Mouse (Mus musculus) urinary bladder, postnatal 14 days (tissue): ENCODE data around the gene Olfr552.
"Not testable (repeated sequence)": the region's sequence is repeated elsewhere in the genome, so short reads cannot be mapped to it uniquely, and the experiment has no call there.

Experiments used
- DNase-seq: peaks from one replicate; pipeline ENCODE4 v3.0.0; 2021; ENCODE audit warnings: low spot score

The Olfr552 gene

DNA sequence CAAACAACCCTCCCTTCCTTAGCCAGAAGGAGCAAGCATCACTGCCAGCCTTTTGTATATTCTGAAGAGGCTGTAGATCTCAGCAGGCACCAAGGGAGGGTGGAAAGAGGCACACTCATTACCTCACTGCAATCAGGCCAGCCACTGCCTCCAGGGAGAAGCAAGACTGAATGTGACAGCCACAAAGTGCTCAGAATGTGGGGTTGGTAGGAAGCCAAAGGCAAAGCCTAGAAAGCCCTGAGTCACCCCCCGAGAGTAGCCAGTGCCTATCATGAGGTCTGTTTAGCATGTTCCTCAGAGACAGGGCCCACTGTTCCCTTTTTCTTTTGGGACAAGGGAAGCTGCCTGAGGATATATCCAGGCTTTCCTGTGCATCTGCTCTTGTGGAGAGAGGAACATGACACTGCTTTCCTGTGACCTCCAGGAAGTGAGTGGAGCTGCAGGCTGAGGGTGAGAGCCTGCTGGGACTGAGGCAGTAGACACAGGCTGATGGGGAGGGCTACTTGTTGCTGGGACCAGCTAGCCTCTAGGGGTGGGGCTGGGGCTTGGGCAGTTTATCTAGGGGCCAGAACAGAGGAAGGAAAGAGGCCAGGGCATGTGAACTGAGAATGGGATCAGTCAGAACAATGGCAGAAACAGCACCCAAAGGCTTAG is at the start of gene Olfr552:
Olfr552 (plus strand) TSS at position 393 of the 654 bp plus-strand sequence.
- no peak for DNase-seq

DNA sequence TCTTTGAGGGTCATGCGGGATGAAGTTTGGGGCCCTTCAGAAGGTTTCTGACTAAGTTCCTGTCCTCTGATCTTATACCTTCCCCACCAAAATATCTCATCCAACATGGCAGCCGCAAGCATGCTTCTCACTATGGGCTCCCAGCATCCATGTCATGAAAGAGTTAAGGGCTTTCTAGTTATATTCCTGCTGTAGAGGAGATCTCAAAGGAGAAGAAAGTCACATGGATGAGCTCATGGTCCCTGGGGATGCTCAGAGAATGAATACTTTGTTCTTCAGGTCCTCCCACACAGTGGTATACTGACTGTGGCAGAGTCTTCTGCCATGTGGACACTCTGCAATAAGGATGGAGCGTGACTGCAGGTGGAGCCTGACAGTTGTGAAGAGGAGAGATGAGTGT is 48.0 kb upstream of the Olfr552 start, which contains the start of gene Olfr549:
Olfr549 (plus strand) TSS at position 301 of the 400 bp plus-strand sequence.
- DNase-seq, result no peak

DNA sequence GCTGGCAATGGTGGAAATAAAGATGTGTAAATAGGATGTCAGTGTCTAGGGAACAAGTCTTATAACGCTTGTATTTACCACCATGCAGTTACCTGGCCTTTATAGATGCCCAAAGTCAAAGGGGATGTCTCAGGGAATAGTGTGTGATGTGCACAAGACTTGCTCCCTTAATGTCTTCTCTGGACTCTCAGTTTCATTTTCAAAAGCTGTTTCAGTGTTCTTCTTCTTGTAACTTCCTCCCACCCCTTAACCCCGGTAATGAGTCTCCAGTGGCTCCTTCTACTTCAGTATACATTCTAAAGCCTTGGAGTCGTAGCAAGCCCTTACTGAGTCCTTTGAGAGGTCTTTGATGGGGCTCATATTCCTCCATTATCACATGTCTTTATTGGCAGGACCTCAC is 44.3 kb upstream of the Olfr552 start:
- no peak for DNase-seq

DNA sequence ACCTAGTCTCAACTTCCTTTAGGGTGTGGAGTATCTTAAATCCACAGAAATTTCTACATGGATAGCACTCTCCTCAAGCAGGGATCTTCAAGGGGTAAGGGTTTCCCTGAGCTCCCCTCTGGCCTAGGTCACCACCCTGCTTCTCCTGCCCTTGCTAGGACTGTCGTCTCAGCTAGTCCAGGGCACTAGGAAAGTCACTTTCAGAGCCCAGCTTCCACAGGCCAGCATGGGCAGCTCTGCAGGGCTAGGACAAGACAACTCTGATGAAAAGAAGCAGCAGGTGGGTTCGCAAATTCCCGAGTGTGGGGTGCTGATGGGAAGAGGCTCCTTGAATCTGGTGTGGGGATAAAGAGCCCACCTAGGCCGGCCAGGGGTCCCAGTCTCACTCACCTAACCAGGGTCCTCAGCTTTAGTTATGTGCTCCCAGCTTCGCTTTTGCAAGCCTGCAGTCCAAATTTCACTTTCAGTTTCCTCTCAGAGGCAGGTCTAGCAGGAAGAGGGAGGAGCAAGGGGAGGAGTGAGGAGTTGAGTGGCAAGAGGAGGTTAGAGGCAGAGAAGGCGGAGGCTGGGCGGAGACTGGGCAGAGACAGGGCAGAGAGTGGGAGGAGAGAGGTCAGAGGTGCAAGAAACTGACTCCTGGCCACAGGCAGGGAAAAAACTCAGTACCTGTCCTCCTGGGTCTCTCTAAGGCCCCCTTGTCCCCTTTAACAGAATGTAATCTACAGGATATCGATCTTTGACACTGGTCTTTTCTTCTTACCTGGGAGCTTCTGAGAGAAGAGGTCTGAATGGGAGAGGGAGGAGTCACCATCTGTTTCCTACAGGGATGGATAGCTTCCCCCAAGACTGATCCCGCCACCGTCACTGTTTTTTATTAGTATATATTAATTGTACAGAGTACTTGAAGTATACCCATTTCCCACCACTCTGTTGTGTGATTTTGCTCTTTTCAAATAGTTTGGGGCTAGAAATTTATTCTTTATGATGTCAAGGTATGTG is 32.3 kb upstream of the Olfr552 start, which contains the start of gene Trim21:
Trim21 (minus strand) TSS at position 488 of the 999 bp plus-strand sequence.
- DNase-seq, result peak; percentile 89

DNA sequence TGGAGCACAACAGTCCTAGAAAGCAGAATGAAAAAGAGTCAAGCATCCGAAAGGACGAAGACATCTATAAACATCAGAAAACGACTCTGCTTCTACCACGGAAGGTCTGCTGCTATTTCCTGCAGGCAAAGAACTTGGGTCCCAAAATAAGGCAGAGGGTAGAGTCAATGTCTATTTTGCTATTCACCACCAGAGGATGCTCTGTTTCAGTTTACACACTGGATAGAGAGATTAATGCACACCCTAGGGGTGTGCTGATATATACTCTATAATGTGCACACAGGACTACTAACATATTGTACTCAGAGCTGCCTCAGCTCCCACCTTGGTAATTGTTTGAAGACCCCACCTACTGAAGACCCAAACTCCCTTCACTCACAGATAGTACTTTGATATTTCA is 31.4 kb upstream of the Olfr552 start:
- no peak for DNase-seq

DNA sequence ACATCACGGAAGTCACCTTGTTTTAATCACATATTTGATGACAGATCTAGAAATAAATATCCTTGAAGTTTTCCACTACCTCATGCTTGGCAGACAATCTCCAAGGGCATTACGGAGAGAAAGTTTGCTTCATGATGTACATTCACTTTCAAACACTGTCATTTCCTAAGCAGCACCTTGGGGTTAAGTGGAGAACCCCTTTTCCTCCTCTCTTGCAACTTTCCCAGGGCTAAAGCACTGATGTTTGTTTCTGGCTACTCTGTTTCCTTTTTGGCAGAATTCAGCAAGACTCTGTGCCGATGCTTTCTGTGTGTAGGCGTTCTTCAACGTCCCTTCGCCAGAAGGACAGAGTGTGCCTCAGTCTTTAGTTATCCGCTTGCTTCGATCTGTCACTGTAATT is 26.4 kb upstream of the Olfr552 start, which contains the start of gene Olfr550:
Olfr550 (plus strand) TSS at position 301 of the 400 bp plus-strand sequence.
- no peak for DNase-seq

DNA sequence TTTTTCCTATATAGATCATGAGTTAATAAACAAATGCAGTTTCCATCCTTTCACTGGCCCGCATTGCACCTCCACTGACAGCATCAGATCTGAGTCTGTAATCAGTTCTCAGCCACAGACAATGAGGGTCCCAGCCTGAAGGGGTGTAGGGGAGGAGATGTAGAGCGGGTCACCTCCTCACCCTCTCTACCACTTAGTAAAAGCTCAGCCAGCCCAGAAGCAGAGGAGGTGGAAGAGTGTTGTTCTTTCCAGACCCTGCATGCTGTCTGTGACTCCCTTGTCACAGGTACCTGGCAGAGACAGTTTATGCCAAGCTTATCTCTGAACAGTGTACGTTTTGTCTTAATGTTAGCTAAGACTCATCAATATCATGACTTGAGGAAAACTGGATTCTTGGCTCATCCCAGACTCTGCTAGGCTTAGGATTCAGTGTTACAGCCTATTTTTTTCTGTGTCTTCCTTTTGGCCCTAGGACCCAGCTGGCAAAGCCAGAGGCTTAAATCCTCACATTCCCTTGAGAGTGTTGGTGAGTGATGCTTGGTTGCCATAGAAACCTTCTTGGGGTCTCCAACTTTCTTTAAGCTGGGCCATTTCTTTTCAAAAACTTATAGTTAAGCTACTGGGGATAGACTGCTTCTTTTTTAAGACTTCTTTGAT is 24.3 kb upstream of the Olfr552 start:
- DNase-seq, result no peak

DNA sequence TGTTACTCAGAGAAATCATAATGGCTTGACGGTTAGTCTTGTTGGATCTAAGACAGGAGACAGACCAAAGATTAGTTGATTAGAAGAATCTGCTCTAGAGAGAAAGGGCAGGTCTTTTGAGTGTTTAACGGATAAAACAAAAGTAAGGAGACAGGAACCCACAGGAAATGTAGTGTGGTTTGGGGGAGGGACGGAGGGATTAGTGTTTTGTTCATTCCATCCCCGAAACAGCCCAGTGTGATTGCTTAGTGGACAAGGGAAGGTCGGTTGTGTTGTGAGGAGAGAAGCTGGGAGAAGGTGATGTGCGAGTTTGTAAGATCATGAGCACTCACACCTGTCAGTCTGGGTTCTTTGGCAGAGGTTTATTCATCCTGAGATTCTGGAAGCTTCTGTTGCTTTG is 21.6 kb upstream of the Olfr552 start:
- no peak for DNase-seq

DNA sequence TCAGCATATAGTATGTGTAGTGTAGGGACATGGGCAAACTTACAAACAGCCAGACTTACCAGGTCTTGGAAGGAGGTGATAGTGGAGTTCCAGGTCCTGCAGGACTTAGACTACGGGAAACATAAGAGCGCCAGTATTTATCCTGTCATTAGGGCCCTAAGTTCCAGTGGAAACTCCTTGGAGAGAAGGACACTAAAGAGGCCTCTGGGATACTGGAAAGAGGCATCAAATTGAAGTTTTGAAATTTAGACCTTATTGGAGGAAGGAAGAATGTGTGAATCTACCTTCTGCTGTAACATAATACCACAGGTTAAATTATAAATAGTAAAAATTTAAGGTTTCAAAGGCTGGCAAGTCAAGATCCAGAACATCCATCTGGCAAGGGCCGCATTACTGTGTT is 5.8 kb upstream of the Olfr552 start, which contains the start of gene Olfr551:
Olfr551 (minus strand) TSS at position 101 of the 400 bp plus-strand sequence.
- no peak for DNase-seq

DNA sequence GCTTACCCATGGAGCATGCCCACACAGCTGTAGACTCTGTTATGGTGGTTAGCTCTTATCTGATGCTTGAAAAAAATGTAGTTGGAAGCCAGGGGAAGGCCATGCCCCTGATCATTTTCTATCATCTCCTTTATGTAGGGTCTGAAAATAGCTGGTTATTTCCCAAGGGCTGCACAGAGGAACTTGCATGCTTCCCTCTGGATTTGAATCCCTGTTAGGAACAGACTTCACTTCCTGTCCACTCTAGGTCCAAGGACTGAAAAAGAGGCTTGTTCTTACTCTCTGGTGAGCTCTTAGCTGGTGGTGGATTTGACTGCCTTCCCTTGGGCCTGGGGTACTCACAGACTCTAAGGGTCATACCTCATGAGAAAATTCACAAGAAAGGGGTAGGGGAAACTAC is 20.5 kb downstream of the Olfr552 start, which contains the start of gene Olfr553:
Olfr553 (minus strand) TSS at position 101 of the 400 bp plus-strand sequence.
- DNase-seq, result no peak

DNA sequence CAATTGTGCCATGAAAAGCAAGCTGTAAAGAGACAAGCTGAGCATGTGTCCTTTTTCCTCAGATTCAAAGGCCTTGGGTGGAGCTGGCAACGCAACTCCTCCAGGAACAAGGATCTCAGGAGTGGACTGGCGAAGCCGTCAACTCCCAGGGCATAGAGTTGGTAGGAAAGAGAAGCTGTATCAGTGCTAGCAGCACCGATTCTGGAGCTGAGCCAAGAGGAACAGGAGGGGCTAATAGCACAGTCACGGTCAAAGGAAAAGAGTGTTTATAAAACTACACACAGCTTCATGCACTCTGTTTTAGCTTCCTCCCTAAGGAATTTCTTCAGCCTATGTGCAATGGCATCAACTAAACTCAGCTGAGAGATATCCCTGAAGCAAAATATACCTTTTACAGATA is 22.0 kb downstream of the Olfr552 start:
- DNase-seq, result no peak

DNA sequence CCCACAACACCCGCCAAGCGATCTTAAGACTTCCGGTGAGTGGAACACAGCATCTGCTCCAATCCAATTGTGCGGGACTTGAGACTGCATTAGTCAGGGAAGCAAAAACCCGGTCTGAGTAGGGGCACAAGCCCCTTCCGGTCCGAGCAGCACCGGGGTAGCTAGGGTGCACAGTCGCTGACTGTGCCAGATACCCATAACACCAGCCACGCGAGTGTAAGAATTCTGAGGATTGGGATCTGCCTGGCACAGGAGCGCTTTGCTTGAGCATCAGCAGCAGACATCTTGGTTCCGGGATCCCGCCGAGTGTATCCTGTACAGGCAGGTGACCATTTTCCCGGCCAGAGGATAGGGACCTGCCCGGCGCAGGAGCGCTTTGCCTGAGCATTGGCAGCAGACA is 22.8 kb downstream of the Olfr552 start:
- not testable (repeated sequence) for DNase-seq

DNA sequence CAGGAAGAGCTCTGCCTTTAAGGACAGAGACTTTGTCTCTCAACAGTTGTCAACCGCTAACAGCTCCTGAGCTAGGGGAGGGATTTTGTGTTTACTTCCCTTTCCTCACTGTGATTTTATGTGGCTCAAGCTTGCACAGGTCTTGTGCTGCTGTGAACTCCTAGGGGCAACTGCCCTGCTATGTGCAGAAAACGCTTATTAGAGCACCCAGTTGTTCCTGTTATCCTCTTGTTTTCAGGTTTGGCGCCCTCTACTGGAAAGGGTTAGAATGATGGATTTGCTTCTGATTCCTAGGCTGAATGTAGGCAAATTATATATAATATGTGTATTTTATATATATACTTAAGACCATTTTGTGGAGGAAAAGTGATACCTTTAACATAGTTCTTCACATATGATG is 39.1 kb downstream of the Olfr552 start:
- DNase-seq, result peak; percentile 50

DNA sequence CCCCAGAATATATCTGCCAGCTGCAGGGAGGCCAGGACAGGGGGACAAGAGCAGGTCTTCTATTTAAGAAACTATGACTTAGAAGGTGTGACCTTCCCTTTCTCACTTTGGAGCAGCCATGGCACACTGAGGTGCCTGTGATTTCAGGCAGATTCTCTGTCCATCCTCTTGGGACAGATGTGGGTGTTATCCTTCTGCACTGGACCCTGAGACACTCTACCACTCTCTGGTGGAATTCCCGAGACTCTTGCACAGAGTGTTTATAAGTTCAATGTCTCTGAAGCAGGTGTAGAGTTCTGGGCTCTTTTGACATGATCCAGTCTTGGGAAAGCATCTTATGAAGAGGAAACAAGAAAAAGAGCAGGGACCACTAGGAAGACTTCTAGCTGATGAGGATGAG is 40.6 kb downstream of the Olfr552 start, which contains the start of gene Olfr554:
Olfr554 (plus strand) TSS at position 301 of the 400 bp plus-strand sequence.
- no peak for DNase-seq

DNA sequence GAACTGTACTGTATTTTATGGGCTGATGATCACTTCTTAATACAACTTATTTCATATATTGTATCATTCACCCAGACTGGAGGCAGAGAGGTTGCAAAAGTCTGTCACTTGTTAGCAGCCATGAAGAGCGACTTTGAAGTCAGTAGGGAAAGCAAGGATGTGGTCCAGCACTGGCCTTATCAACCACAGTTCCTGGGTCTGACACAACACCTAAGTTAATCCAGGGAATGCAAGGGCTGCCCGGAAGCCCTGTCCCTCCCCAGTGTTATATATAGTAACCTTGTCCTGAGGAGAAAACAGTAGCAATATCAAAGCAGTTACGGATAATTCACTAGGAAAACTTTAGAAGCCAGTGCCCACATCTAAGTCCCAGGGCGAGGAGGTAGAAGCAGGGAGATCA is 47.4 kb downstream of the Olfr552 start:
- not testable (repeated sequence) for DNase-seq
